Comparison of ENCODE assay signal across 10 mouse cellular contexts in genomic region chr1:162253971-162254641, GRCm38 (mm10).
DNase-seq lines count a peak whose midpoint lies in the region; ATAC-seq and TF ChIP-seq lines count a peak whose summit lies in the region.
"Had no signal": no experiment of that assay in that cellular context is flagged by ENCODE, and none has a peak within 500 bp of the region (broad histone marks: within the 10 kb centered on the region; RNA-seq: fewer than 3 reads in every experiment).

No protein-coding gene starts in this region.

- no peaks in the 10 kb centered on the region for H3K27me3 ChIP-seq in stomach, embryonic 14.5 days (ENCODE audit: control insufficient read depth, insufficient read depth, low read length)
- H3K27me3 ChIP-seq in stomach, postnatal 0 days (ENCODE audit: control insufficient read depth, insufficient read depth, low read length) = no peaks in the 10 kb centered on the region
- H3K27me3 ChIP-seq in limb, embryonic 10.5 days (ENCODE audit: low read depth, poor library complexity, severe bottlenecking) = no peaks in the 10 kb centered on the region
- no peaks in the 10 kb centered on the region for H3K27me3 ChIP-seq in forebrain, embryonic 12.5 days
- H3K27me3 ChIP-seq in midbrain, embryonic 13.5 days = no peaks in the 10 kb centered on the region

- TF ChIP-seq CTCF in stomach, postnatal 0 days (IDR thresholded peaks at IDR 0.05; ENCODE audit: low read depth) = no peak

- DNase-seq in adrenal gland, postnatal 14 days = peak; percentile 6
- DNase-seq in adrenal gland, adult 18-20 months (ENCODE audit: low spot score in 2 of 2) = no peak
- DNase-seq in stomach, postnatal 0 days (ENCODE audit: low spot score) = no peak
- peak; percentile 46 for DNase-seq in limb, embryonic 10.5 days (ENCODE audit: low spot score)
- no peak for DNase-seq in retina, embryonic 14.5 days (ENCODE audit: low spot score)
- DNase-seq: layer of hippocampus, postnatal 36 days; right cerebral cortex, postnatal 25 days had no signal

- H3K9me3 ChIP-seq in stomach, embryonic 14.5 days (ENCODE audit: control insufficient read depth, low read depth, low read length) = no peaks in the 10 kb centered on the region
- no peaks in the 10 kb centered on the region for H3K9me3 ChIP-seq in stomach, postnatal 0 days (ENCODE audit: control insufficient read depth, low read length)
- H3K9me3 ChIP-seq in limb, embryonic 10.5 days (replicated peaks) = no peaks in the 10 kb centered on the region
- no peaks in the 10 kb centered on the region for H3K9me3 ChIP-seq in forebrain, embryonic 12.5 days
- H3K9me3 ChIP-seq in midbrain, embryonic 13.5 days = no peaks in the 10 kb centered on the region

- H3K27ac ChIP-seq in stomach, embryonic 14.5 days (ENCODE audit: low read length) = peak overlapping the region; percentile 45
- H3K27ac ChIP-seq in stomach, postnatal 0 days (replicated peaks) = no peak overlapping the region
- H3K27ac ChIP-seq in limb, embryonic 10.5 days = peak overlapping the region; percentile 84
- no peak overlapping the region for H3K27ac ChIP-seq in forebrain, embryonic 12.5 days
- H3K27ac ChIP-seq in midbrain, embryonic 13.5 days = no peak overlapping the region

- no peak overlapping the region for H3K4me3 ChIP-seq in stomach, embryonic 14.5 days (ENCODE audit: low read depth, low read length)
- H3K4me3 ChIP-seq in stomach, postnatal 0 days (ENCODE audit: low read depth, low read length) = no peak overlapping the region
- no peak overlapping the region for H3K4me3 ChIP-seq in limb, embryonic 10.5 days
- no peak overlapping the region for H3K4me3 ChIP-seq in forebrain, embryonic 12.5 days (replicated peaks)
- H3K4me3 ChIP-seq in midbrain, embryonic 13.5 days (replicated peaks) = no peak overlapping the region

- TF ChIP-seq EP300 in stomach, postnatal 0 days (optimal IDR thresholded peaks at IDR 0.05) = no peak

- peaks cover 19% of the 10 kb centered on the region for H3K4me1 ChIP-seq in stomach, embryonic 14.5 days (ENCODE audit: control insufficient read depth, insufficient read depth, low read length)
- no peaks in the 10 kb centered on the region for H3K4me1 ChIP-seq in stomach, postnatal 0 days (replicated peaks; ENCODE audit: control insufficient read depth, insufficient read depth)
- H3K4me1 ChIP-seq in limb, embryonic 10.5 days = peaks cover 44% of the 10 kb centered on the region
- peaks cover 10% of the 10 kb centered on the region for H3K4me1 ChIP-seq in forebrain, embryonic 12.5 days
- H3K4me1 ChIP-seq in midbrain, embryonic 13.5 days (replicated peaks) = peaks cover 10% of the 10 kb centered on the region

- ATAC-seq in stomach, embryonic 14.5 days (ENCODE audit: insufficient number of reproducible peaks, insufficient read depth, low FRiP score, low read depth) = peak; percentile 61; the same call in 1 of the 2 replicates
- no peak for ATAC-seq in stomach, postnatal 0 days (ENCODE audit: low FRiP score, low TSS enrichment)
- ATAC-seq in forebrain, embryonic 12.5 days (ENCODE audit: low FRiP score) = no peak
- ATAC-seq in midbrain, embryonic 13.5 days = no peak

- 47% methylated on average over 8 of the region's 8 CpGs for WGBS in stomach, embryonic 14.5 days
- 48% methylated on average over 8 of the region's 8 CpGs for WGBS in stomach, postnatal 0 days
- WGBS in limb, embryonic 10.5 days = 18% methylated on average over 8 of the region's 8 CpGs
- WGBS in forebrain, embryonic 12.5 days = 83% methylated on average over 8 of the region's 8 CpGs
- WGBS in midbrain, embryonic 13.5 days = 86% methylated on average over 8 of the region's 8 CpGs

- H3K36me3 ChIP-seq in stomach, embryonic 14.5 days (ENCODE audit: control insufficient read depth, insufficient read depth, low read length) = no peaks in the 10 kb centered on the region
- H3K36me3 ChIP-seq in stomach, postnatal 0 days (ENCODE audit: control insufficient read depth, insufficient read depth, low read length) = no peaks in the 10 kb centered on the region
- no peaks in the 10 kb centered on the region for H3K36me3 ChIP-seq in limb, embryonic 10.5 days
- no peaks in the 10 kb centered on the region for H3K36me3 ChIP-seq in forebrain, embryonic 12.5 days (replicated peaks)
- 0 out of 2 replicates have a peak, but pooled peaks cover 3% of the 10 kb centered on the region for H3K36me3 ChIP-seq in midbrain, embryonic 13.5 days

- H3K9ac ChIP-seq in stomach, embryonic 14.5 days (replicated peaks; ENCODE audit: low read depth, low read length) = no peak overlapping the region
- no peak overlapping the region for H3K9ac ChIP-seq in stomach, postnatal 0 days (ENCODE audit: low read length)
- no peak overlapping the region for H3K9ac ChIP-seq in forebrain, embryonic 12.5 days
- H3K9ac ChIP-seq in midbrain, embryonic 13.5 days (replicated peaks) = no peak overlapping the region

- H3K4me2 ChIP-seq in stomach, embryonic 14.5 days (replicated peaks; ENCODE audit: low read depth, low read length) = no peak overlapping the region
- no peak overlapping the region for H3K4me2 ChIP-seq in stomach, postnatal 0 days (replicated peaks; ENCODE audit: low read depth)
- H3K4me2 ChIP-seq in forebrain, embryonic 12.5 days = no peak overlapping the region
- H3K4me2 ChIP-seq in midbrain, embryonic 13.5 days (replicated peaks) = no peak overlapping the region

Comparison
In these comparisons a context has a peak if more than half of its experiments do, and no peak if none do; other contexts are left out.
1. DNase-seq: peak in adrenal gland, postnatal 14 days (single experiment) and limb, embryonic 10.5 days (single experiment); none in adrenal gland, adult 18-20 months (0 of 2), stomach, postnatal 0 days (single experiment) and retina, embryonic 14.5 days (single experiment).
2. H3K27ac ChIP-seq: peak in stomach, embryonic 14.5 days (single experiment) and limb, embryonic 10.5 days (single experiment); none in stomach, postnatal 0 days (single experiment), forebrain, embryonic 12.5 days (single experiment) and midbrain, embryonic 13.5 days (single experiment).